In genomic region chr3:92583164-92583826, GRCm38 (mm10) we compare ENCODE assay signal across 33 mouse cellular contexts. TPM values are rescaled to one million over a fixed set of nuclear protein-coding genes. Genes with fewer than 3 reads are reported as not detected.
DNase-seq lines count a peak whose midpoint lies in the region; ATAC-seq and TF ChIP-seq lines count a peak whose summit lies in the region.
"Had no signal": no experiment of that assay in that cellular context is flagged by ENCODE, and none has a peak within 500 bp of the region (broad histone marks: within the 10 kb centered on the region; RNA-seq: fewer than 3 reads in every experiment).

No protein-coding gene starts in this region.

- no peak overlapping the region for H3K4me3 ChIP-seq in forebrain, postnatal 0 days (ENCODE audit: low read depth, low read length)
- H3K4me3 ChIP-seq in forebrain, embryonic 10.5 days: no peak overlapping the region
- no peak overlapping the region for H3K4me3 ChIP-seq in midbrain, postnatal 0 days (ENCODE audit: low read depth, low read length)
- no peak overlapping the region for H3K4me3 ChIP-seq in midbrain, embryonic 13.5 days (replicated peaks)
- H3K4me3 ChIP-seq: embryonic facial prominence, embryonic 12.5 days; embryonic facial prominence, embryonic 15.5 days; forebrain, embryonic 13.5 days; gastrocnemius, adult 2 months; hindbrain, embryonic 12.5 days; hindbrain, embryonic 15.5 days had no signal

- no peak for TF ChIP-seq CTCF in forebrain, postnatal 0 days (IDR thresholded peaks at IDR 0.05; ENCODE audit: low read depth)
- no peak for TF ChIP-seq CTCF in midbrain, postnatal 0 days (IDR thresholded peaks at IDR 0.05)
- no peak for TF ChIP-seq CTCF in brain, embryonic 14.5 days (IDR thresholded peaks at IDR 0.05; ENCODE audit: borderline replicate concordance, extremely low read depth, insufficient read depth, insufficient read length)

- H3K27me3 ChIP-seq in forebrain, postnatal 0 days (ENCODE audit: insufficient read depth, low read length): no peaks in the 10 kb centered on the region
- H3K27me3 ChIP-seq in forebrain, embryonic 10.5 days (ENCODE audit: poor library complexity, severe bottlenecking): no peaks in the 10 kb centered on the region
- H3K27me3 ChIP-seq in midbrain, postnatal 0 days (ENCODE audit: insufficient read depth, low read length): no peaks in the 10 kb centered on the region
- H3K27me3 ChIP-seq in midbrain, embryonic 13.5 days: no peaks in the 10 kb centered on the region
- H3K27me3 ChIP-seq: embryonic facial prominence, embryonic 12.5 days; embryonic facial prominence, embryonic 15.5 days; forebrain, embryonic 13.5 days; hindbrain, embryonic 12.5 days; hindbrain, embryonic 15.5 days had no signal

- H3K9me3 ChIP-seq in forebrain, postnatal 0 days (ENCODE audit: low read length): no peaks in the 10 kb centered on the region
- H3K9me3 ChIP-seq in forebrain, embryonic 10.5 days: no peaks in the 10 kb centered on the region
- no peaks in the 10 kb centered on the region for H3K9me3 ChIP-seq in midbrain, postnatal 0 days (ENCODE audit: low read length)
- no peaks in the 10 kb centered on the region for H3K9me3 ChIP-seq in midbrain, embryonic 13.5 days
- H3K9me3 ChIP-seq: embryonic facial prominence, embryonic 12.5 days; embryonic facial prominence, embryonic 15.5 days; forebrain, embryonic 13.5 days; hindbrain, embryonic 12.5 days; hindbrain, embryonic 15.5 days had no signal

- no peak overlapping the region for H3K9ac ChIP-seq in forebrain, postnatal 0 days
- H3K9ac ChIP-seq in midbrain, postnatal 0 days (replicated peaks; ENCODE audit: low read length, poor library complexity, severe bottlenecking): no peak overlapping the region
- no peak overlapping the region for H3K9ac ChIP-seq in midbrain, embryonic 13.5 days (replicated peaks)
- H3K9ac ChIP-seq: embryonic facial prominence, embryonic 12.5 days; embryonic facial prominence, embryonic 15.5 days; forebrain, embryonic 13.5 days; hindbrain, embryonic 12.5 days; hindbrain, embryonic 15.5 days had no signal

- no peak overlapping the region for H3K4me2 ChIP-seq in forebrain, postnatal 0 days (ENCODE audit: low read depth)
- H3K4me2 ChIP-seq in midbrain, postnatal 0 days (ENCODE audit: low read depth, low read length, poor library complexity, severe bottlenecking): no peak overlapping the region
- no peak overlapping the region for H3K4me2 ChIP-seq in midbrain, embryonic 13.5 days (replicated peaks)
- H3K4me2 ChIP-seq: embryonic facial prominence, embryonic 12.5 days; embryonic facial prominence, embryonic 15.5 days; forebrain, embryonic 13.5 days; heart, embryonic 11.5 days; hindbrain, embryonic 12.5 days; hindbrain, embryonic 15.5 days had no signal

- DNase-seq in forebrain, postnatal 0 days: no peak
- no peak for DNase-seq in forebrain, embryonic 10.5 days (ENCODE audit: extremely low spot score, low spot score)
- DNase-seq in midbrain, postnatal 0 days (ENCODE audit: low spot score): no peak
- DNase-seq in brain, embryonic 14.5 days (ENCODE audit: low read depth): peak; percentile 37
- DNase-seq in adrenal gland, adult 8-10 months: no peak
- DNase-seq: adrenal gland, adult 2 months; adrenal gland, postnatal 25 days; cerebellum, adult 11 months; cerebellum, adult 2 months; cerebellum, adult 9-11 months; cerebellum, postnatal 25 days; gastrocnemius, adult 2 months; gastrocnemius, postnatal 14 days; heart, adult 11 months had no signal

- no peaks in the 10 kb centered on the region for H3K36me3 ChIP-seq in forebrain, postnatal 0 days (ENCODE audit: insufficient read depth)
- no peaks in the 10 kb centered on the region for H3K36me3 ChIP-seq in forebrain, embryonic 10.5 days (replicated peaks)
- H3K36me3 ChIP-seq in midbrain, postnatal 0 days (ENCODE audit: insufficient read depth, low read length): no peaks in the 10 kb centered on the region
- H3K36me3 ChIP-seq in midbrain, embryonic 13.5 days: no peaks in the 10 kb centered on the region
- H3K36me3 ChIP-seq: embryonic facial prominence, embryonic 12.5 days; embryonic facial prominence, embryonic 15.5 days; hindbrain, embryonic 12.5 days; hindbrain, embryonic 15.5 days had no signal

- WGBS in forebrain, postnatal 0 days: 59% methylated on average over 3 of the region's 3 CpGs
- 72% methylated on average over 3 of the region's 3 CpGs for WGBS in forebrain, embryonic 10.5 days
- 43% methylated on average over 3 of the region's 3 CpGs for WGBS in midbrain, postnatal 0 days
- WGBS in midbrain, embryonic 13.5 days: 53% methylated on average over 3 of the region's 3 CpGs

- H3K27ac ChIP-seq in forebrain, postnatal 0 days (ENCODE audit: low read depth, low read length): no peak overlapping the region
- H3K27ac ChIP-seq in forebrain, embryonic 10.5 days: no peak overlapping the region
- no peak overlapping the region for H3K27ac ChIP-seq in midbrain, postnatal 0 days (ENCODE audit: low read depth, low read length)
- H3K27ac ChIP-seq in midbrain, embryonic 13.5 days: no peak overlapping the region
- H3K27ac ChIP-seq: embryonic facial prominence, embryonic 12.5 days; embryonic facial prominence, embryonic 15.5 days; forebrain, embryonic 13.5 days; gastrocnemius, adult 2 months; hindbrain, embryonic 12.5 days; hindbrain, embryonic 15.5 days had no signal

- H3K4me1 ChIP-seq in forebrain, postnatal 0 days (ENCODE audit: insufficient read depth): no peaks in the 10 kb centered on the region
- peaks cover 23% of the 10 kb centered on the region for H3K4me1 ChIP-seq in forebrain, embryonic 10.5 days
- H3K4me1 ChIP-seq in midbrain, postnatal 0 days (ENCODE audit: insufficient read depth, low read length): no peaks in the 10 kb centered on the region
- H3K4me1 ChIP-seq in midbrain, embryonic 13.5 days (replicated peaks): no peaks in the 10 kb centered on the region
- H3K4me1 ChIP-seq: embryonic facial prominence, embryonic 12.5 days; embryonic facial prominence, embryonic 15.5 days; forebrain, embryonic 13.5 days; hindbrain, embryonic 12.5 days; hindbrain, embryonic 15.5 days had no signal

- ATAC-seq in forebrain, postnatal 0 days: peak; percentile 32; the same call in 1 of the 2 replicates
- 0 out of 2 replicates have a peak, but pooled peaks have one; percentile 31 for ATAC-seq in midbrain, postnatal 0 days (ENCODE audit: low FRiP score)
- no peak for ATAC-seq in midbrain, embryonic 13.5 days
- ATAC-seq: CD4-positive, CD25-positive, alpha-beta regulatory T cell, adult 4 months; forebrain, embryonic 13.5 days had no signal

- no peak for TF ChIP-seq POLR2A in brain, embryonic 14.5 days (IDR thresholded peaks at IDR 0.05; ENCODE audit: borderline replicate concordance, extremely low read depth, insufficient read depth, insufficient read length, poor library complexity, severe bottlenecking)

RNA-seq across cellular contexts. Expression of gene Smcp, which starts 5.5 kb away (rescaled TPM):
- not detected in 2 replicates for total RNA-seq in forebrain, postnatal 0 days (2014; rRNA removed)
- not detected in 2 replicates for polyA plus RNA-seq in forebrain, postnatal 0 days (2015; fragmentation: Nextera tagmentation; extraction: Ambion mirVana)
- not detected in 2 replicates for polyA plus RNA-seq in forebrain, embryonic 10.5 days (2016; fragmentation: Nextera tagmentation; extraction: Ambion mirVana)
- total RNA-seq in midbrain, postnatal 0 days (2014; rRNA removed): not detected in 2 replicates
- not detected in 2 replicates for polyA plus RNA-seq in midbrain, postnatal 0 days (2015; fragmentation: Nextera tagmentation; extraction: Ambion mirVana)
- not detected in 2 replicates for polyA plus RNA-seq in midbrain, embryonic 13.5 days (2015; fragmentation: Nextera tagmentation; extraction: Ambion mirVana)
- not detected in 2 replicates for polyA plus RNA-seq in brain, embryonic 14.5 days (2012; rRNA removed)
- total RNA-seq in adrenal gland, adult 8-10 months (2022): not detected
- total RNA-seq: adrenal gland, adult 2 months; adrenal gland, postnatal 25 days; common myeloid progenitor, adult 5-6 weeks; gastrocnemius, adult 2 months; gastrocnemius, postnatal 14 days; gastrocnemius, postnatal 4 days; heart, adult 8-10 months; heart, postnatal 25 days; hematopoietic stem cell, adult 5-6 weeks; MEL had no signal
- polyA plus RNA-seq: adrenal gland, adult 2 months; C2C12; CD4-positive, CD25-positive, alpha-beta regulatory T cell, adult 4 months; cerebellum, adult 2 months; embryonic facial prominence, embryonic 12.5 days; embryonic facial prominence, embryonic 15.5 days; forebrain, embryonic 13.5 days; frontal cortex, adult 2 months; heart, embryonic 11.5 days; heart, embryonic 14.5 days; heart, postnatal 0 days; hindbrain, embryonic 12.5 days; hindbrain, embryonic 15.5 days; intestine, embryonic 14.5 days had no signal

RNA-seq across cellular contexts. Expression of gene Ivl, which starts 9.8 kb away (rescaled TPM):
- not detected in 2 replicates for total RNA-seq in forebrain, postnatal 0 days (2014; rRNA removed)
- polyA plus RNA-seq in forebrain, postnatal 0 days (2015; fragmentation: Nextera tagmentation; extraction: Ambion mirVana): not detected in 2 replicates
- not detected in 2 replicates for polyA plus RNA-seq in forebrain, embryonic 10.5 days (2016; fragmentation: Nextera tagmentation; extraction: Ambion mirVana)
- total RNA-seq in midbrain, postnatal 0 days (2014; rRNA removed): 0.82 TPM in 1 of 2 replicates, not detected in the other
- polyA plus RNA-seq in midbrain, postnatal 0 days (2015; fragmentation: Nextera tagmentation; extraction: Ambion mirVana): not detected in 2 replicates
- not detected in 2 replicates for polyA plus RNA-seq in midbrain, embryonic 13.5 days (2015; fragmentation: Nextera tagmentation; extraction: Ambion mirVana)
- not detected in 2 replicates for polyA plus RNA-seq in brain, embryonic 14.5 days (2012; rRNA removed)
- total RNA-seq in adrenal gland, adult 8-10 months (2022): not detected
- total RNA-seq: adrenal gland, adult 2 months; adrenal gland, postnatal 25 days; common myeloid progenitor, adult 5-6 weeks; gastrocnemius, adult 2 months; gastrocnemius, postnatal 14 days; gastrocnemius, postnatal 4 days; heart, adult 8-10 months; heart, postnatal 25 days; hematopoietic stem cell, adult 5-6 weeks; MEL had no signal
- polyA plus RNA-seq: adrenal gland, adult 2 months; CD4-positive, CD25-positive, alpha-beta regulatory T cell, adult 4 months; cerebellum, adult 2 months; embryonic facial prominence, embryonic 12.5 days; forebrain, embryonic 13.5 days; frontal cortex, adult 2 months; heart, embryonic 11.5 days; heart, embryonic 14.5 days; heart, postnatal 0 days; hindbrain, embryonic 15.5 days had no signal

RNA-seq across cellular contexts. Expression of gene 2210017I01Rik, which starts 24.0 kb away (rescaled TPM):
- not detected in 2 replicates for total RNA-seq in forebrain, postnatal 0 days (2014; rRNA removed)
- polyA plus RNA-seq in forebrain, postnatal 0 days (2015; fragmentation: Nextera tagmentation; extraction: Ambion mirVana): not detected in 2 replicates
- polyA plus RNA-seq in forebrain, embryonic 10.5 days (2016; fragmentation: Nextera tagmentation; extraction: Ambion mirVana): not detected in 2 replicates
- total RNA-seq in midbrain, postnatal 0 days (2014; rRNA removed): not detected in 2 replicates
- not detected in 2 replicates for polyA plus RNA-seq in midbrain, postnatal 0 days (2015; fragmentation: Nextera tagmentation; extraction: Ambion mirVana)
- not detected in 2 replicates for polyA plus RNA-seq in midbrain, embryonic 13.5 days (2015; fragmentation: Nextera tagmentation; extraction: Ambion mirVana)
- not detected in 2 replicates for polyA plus RNA-seq in brain, embryonic 14.5 days (2012; rRNA removed)
- total RNA-seq in adrenal gland, adult 8-10 months (2022): not detected
- total RNA-seq: adrenal gland, adult 2 months; adrenal gland, postnatal 25 days; common myeloid progenitor, adult 5-6 weeks; gastrocnemius, adult 2 months; gastrocnemius, postnatal 14 days; gastrocnemius, postnatal 4 days; heart, adult 8-10 months; heart, postnatal 25 days; hematopoietic stem cell, adult 5-6 weeks; MEL had no signal
- polyA plus RNA-seq: adrenal gland, adult 2 months; C2C12; CD4-positive, CD25-positive, alpha-beta regulatory T cell, adult 4 months; cerebellum, adult 2 months; embryonic facial prominence, embryonic 12.5 days; forebrain, embryonic 13.5 days; frontal cortex, adult 2 months; heart, embryonic 11.5 days; heart, embryonic 14.5 days; heart, postnatal 0 days; hindbrain, embryonic 12.5 days; hindbrain, embryonic 15.5 days; intestine, embryonic 14.5 days had no signal

RNA-seq across cellular contexts. Expression of gene Lce6a, which starts 38.2 kb away (rescaled TPM):
- not detected in 2 replicates for total RNA-seq in forebrain, postnatal 0 days (2014; rRNA removed)
- not detected in 2 replicates for polyA plus RNA-seq in forebrain, postnatal 0 days (2015; fragmentation: Nextera tagmentation; extraction: Ambion mirVana)
- polyA plus RNA-seq in forebrain, embryonic 10.5 days (2016; fragmentation: Nextera tagmentation; extraction: Ambion mirVana): not detected in 2 replicates
- total RNA-seq in midbrain, postnatal 0 days (2014; rRNA removed): not detected in 2 replicates
- not detected in 2 replicates for polyA plus RNA-seq in midbrain, postnatal 0 days (2015; fragmentation: Nextera tagmentation; extraction: Ambion mirVana)
- polyA plus RNA-seq in midbrain, embryonic 13.5 days (2015; fragmentation: Nextera tagmentation; extraction: Ambion mirVana): not detected in 2 replicates
- polyA plus RNA-seq in brain, embryonic 14.5 days (2012; rRNA removed): not detected in 2 replicates
- total RNA-seq in adrenal gland, adult 8-10 months (2022): not detected
- total RNA-seq: adrenal gland, adult 2 months; adrenal gland, postnatal 25 days; common myeloid progenitor, adult 5-6 weeks; gastrocnemius, adult 2 months; gastrocnemius, postnatal 14 days; gastrocnemius, postnatal 4 days; heart, adult 8-10 months; heart, postnatal 25 days; hematopoietic stem cell, adult 5-6 weeks; MEL had no signal
- polyA plus RNA-seq: adrenal gland, adult 2 months; C2C12; CD4-positive, CD25-positive, alpha-beta regulatory T cell, adult 4 months; cerebellum, adult 2 months; embryonic facial prominence, embryonic 12.5 days; forebrain, embryonic 13.5 days; frontal cortex, adult 2 months; heart, embryonic 11.5 days; heart, embryonic 14.5 days; heart, postnatal 0 days; hindbrain, embryonic 12.5 days; hindbrain, embryonic 15.5 days; intestine, embryonic 14.5 days had no signal

RNA-seq across cellular contexts. Expression of gene 2310046K23Rik, which starts 49.0 kb away (rescaled TPM):
- not detected in 2 replicates for total RNA-seq in forebrain, postnatal 0 days (2014; rRNA removed)
- polyA plus RNA-seq in forebrain, postnatal 0 days (2015; fragmentation: Nextera tagmentation; extraction: Ambion mirVana): not detected in 2 replicates
- not detected in 2 replicates for polyA plus RNA-seq in forebrain, embryonic 10.5 days (2016; fragmentation: Nextera tagmentation; extraction: Ambion mirVana)
- not detected in 2 replicates for total RNA-seq in midbrain, postnatal 0 days (2014; rRNA removed)
- not detected in 2 replicates for polyA plus RNA-seq in midbrain, postnatal 0 days (2015; fragmentation: Nextera tagmentation; extraction: Ambion mirVana)
- not detected in 2 replicates for polyA plus RNA-seq in midbrain, embryonic 13.5 days (2015; fragmentation: Nextera tagmentation; extraction: Ambion mirVana)
- polyA plus RNA-seq in brain, embryonic 14.5 days (2012; rRNA removed): not detected in 2 replicates
- total RNA-seq in adrenal gland, adult 8-10 months (2022): not detected
- total RNA-seq: adrenal gland, adult 2 months; adrenal gland, postnatal 25 days; common myeloid progenitor, adult 5-6 weeks; gastrocnemius, adult 2 months; gastrocnemius, postnatal 14 days; gastrocnemius, postnatal 4 days; heart, adult 8-10 months; heart, postnatal 25 days; hematopoietic stem cell, adult 5-6 weeks; MEL had no signal
- polyA plus RNA-seq: adrenal gland, adult 2 months; C2C12; CD4-positive, CD25-positive, alpha-beta regulatory T cell, adult 4 months; cerebellum, adult 2 months; embryonic facial prominence, embryonic 12.5 days; forebrain, embryonic 13.5 days; frontal cortex, adult 2 months; heart, embryonic 11.5 days; heart, embryonic 14.5 days; heart, postnatal 0 days; hindbrain, embryonic 12.5 days; hindbrain, embryonic 15.5 days; intestine, embryonic 14.5 days had no signal
